Mouse (Mus musculus) ES-Bruce4 (cell line): ENCODE measurements around the gene Cd34.

Experiments used
- CTCF ChIP-seq: IDR thresholded peaks from one replicate; pipeline ENCODE4 v1.8.1; 2011; ENCODE audit warnings: low read depth, low read length
- EP300 ChIP-seq: IDR thresholded peaks from 2 replicates; pipeline ENCODE4 v1.6.1; 2011; ENCODE audit warnings: low read depth, low read length; ENCODE audit not compliant: insufficient read depth
- POLR2A ChIP-seq: IDR thresholded peaks from one replicate; pipeline ENCODE4 v1.8.1; 2011; ENCODE audit warnings: low read length; ENCODE audit not compliant: insufficient read depth

GRCm38 (mm10) chr1:195003328-195003727, 64.7 kb downstream of the Cd34 start:
- TF ChIP-seq CTCF, result no peak
- no peak for TF ChIP-seq POLR2A
- no peak for TF ChIP-seq EP300
